Comparison of ENCODE assay signal across 9 mouse cellular contexts in the genomic region with DNA sequence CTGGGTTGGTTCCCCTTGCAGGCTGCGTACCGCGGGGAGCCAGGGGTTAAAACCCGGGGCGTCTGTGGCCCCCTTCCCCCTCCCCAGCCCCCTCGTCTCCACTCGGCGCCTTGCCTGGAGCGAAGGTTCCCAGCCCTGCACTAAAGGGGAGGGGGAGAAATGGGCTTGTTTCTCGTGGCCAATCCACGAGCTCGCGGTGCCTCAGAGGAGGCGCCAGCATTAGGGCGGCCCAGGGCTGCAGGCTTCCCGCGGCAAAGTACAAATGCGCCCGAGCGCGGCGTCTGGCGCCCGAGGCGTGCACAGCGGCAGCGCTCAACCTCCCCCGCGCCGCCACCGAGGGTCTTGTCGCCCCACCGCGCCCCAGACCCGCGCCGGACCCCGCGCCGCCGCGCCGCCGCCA. TPM values are rescaled to one million over a fixed set of nuclear protein-coding genes. Genes with fewer than 3 reads are reported as not detected.
A peak's percentile ranks its signal among the peaks of the same experiment; 100 is the strongest.
DNase-seq lines count a peak whose midpoint lies in the region; ATAC-seq and TF ChIP-seq lines count a peak whose summit lies in the region.
"Had no signal": no experiment of that assay in that cellular context is flagged by ENCODE, and none has a peak within 500 bp of the region (broad histone marks: within the 10 kb centered on the region; RNA-seq: fewer than 3 reads in every experiment).

A gene (plus strand): TSS at position 383 of the 400 bp plus-strand sequence.

- H3K4me3 ChIP-seq in gastrocnemius, adult 2 months = peak within 1 kb of the TSS; percentile 67
- H3K4me3 ChIP-seq in ES-Bruce4 (ENCODE audit: low read depth, low read length) = peak within 1 kb of the TSS; percentile 45
- H3K4me3 ChIP-seq in embryonic facial prominence, embryonic 14.5 days (ENCODE audit: low read depth, low read length) = peak within 1 kb of the TSS; percentile 51
- H3K4me3 ChIP-seq in hindbrain, embryonic 16.5 days (ENCODE audit: low read length) = peak within 1 kb of the TSS; percentile 58
- peak within 1 kb of the TSS; percentile 41 for H3K4me3 ChIP-seq in liver, embryonic 12.5 days
- H3K4me3 ChIP-seq: erythroblast, embryonic 14.5 days had no signal

- TF ChIP-seq EP300 in ES-Bruce4 (IDR thresholded peaks at IDR 0.05; ENCODE audit: insufficient read depth, low read depth, low read length) = no peak

- no peaks in the 10 kb centered on the region for H3K9me3 ChIP-seq in ES-Bruce4 (replicated peaks; ENCODE audit: control insufficient read depth, insufficient read depth, low read length, poor library complexity, severe bottlenecking)
- no peaks in the 10 kb centered on the region for H3K9me3 ChIP-seq in embryonic facial prominence, embryonic 14.5 days (ENCODE audit: control insufficient read depth, low read length)
- H3K9me3 ChIP-seq in hindbrain, embryonic 16.5 days (ENCODE audit: control insufficient read depth, low read length) = no peaks in the 10 kb centered on the region
- no peaks in the 10 kb centered on the region for H3K9me3 ChIP-seq in liver, embryonic 12.5 days (replicated peaks)

- no peaks in the 10 kb centered on the region for H3K36me3 ChIP-seq in ES-Bruce4 (ENCODE audit: control insufficient read depth, insufficient read depth, low read length, poor library complexity, severe bottlenecking)
- H3K36me3 ChIP-seq in embryonic facial prominence, embryonic 14.5 days (ENCODE audit: control insufficient read depth, insufficient read depth, low read length) = no peaks in the 10 kb centered on the region
- no peaks in the 10 kb centered on the region for H3K36me3 ChIP-seq in hindbrain, embryonic 16.5 days (ENCODE audit: control insufficient read depth, insufficient read depth, low read length)
- no peaks in the 10 kb centered on the region for H3K36me3 ChIP-seq in liver, embryonic 12.5 days

- H3K4me1 ChIP-seq in ES-Bruce4 (ENCODE audit: control insufficient read depth, insufficient read depth, low read length) = no peaks in the 10 kb centered on the region
- no peaks in the 10 kb centered on the region for H3K4me1 ChIP-seq in embryonic facial prominence, embryonic 14.5 days (ENCODE audit: control insufficient read depth, insufficient read depth, low read length)
- peaks cover 6% of the 10 kb centered on the region; the same call in 1 of the 2 replicates for H3K4me1 ChIP-seq in hindbrain, embryonic 16.5 days (ENCODE audit: control insufficient read depth, insufficient read depth, low read depth, low read length)
- no peaks in the 10 kb centered on the region for H3K4me1 ChIP-seq in liver, embryonic 12.5 days

- TF ChIP-seq CTCF in gastrocnemius, adult 2 months (IDR thresholded peaks at IDR 0.05) = no peak
- TF ChIP-seq CTCF in ES-Bruce4 (IDR thresholded peaks at IDR 0.05; ENCODE audit: low read depth, low read length) = no peak

- ATAC-seq in embryonic facial prominence, embryonic 14.5 days (ENCODE audit: low read depth) = peak; percentile 87
- peak; percentile 91 for ATAC-seq in hindbrain, embryonic 16.5 days
- no peak for ATAC-seq in liver, embryonic 12.5 days
- ATAC-seq in megakaryocyte-erythroid progenitor cell, adult 5-6 weeks (replicated peaks; ENCODE audit: low FRiP score, low TSS enrichment, poor library complexity, severe bottlenecking) = no peak

- WGBS in embryonic facial prominence, embryonic 14.5 days = under 1% methylated on average over 18 of the region's 44 CpGs
- WGBS in hindbrain, embryonic 16.5 days = under 1% methylated on average over 44 of the region's 44 CpGs
- 1% methylated on average over 44 of the region's 44 CpGs for WGBS in liver, embryonic 12.5 days (ENCODE audit: insufficient replicate concordance)

- peak; percentile 46 for DNase-seq in gastrocnemius, adult 2 months
- no peak for DNase-seq in gastrocnemius, adult 8-10 months (ENCODE audit: low spot score in 2 of 2)
- peak; percentile 83 for DNase-seq in embryonic facial prominence, embryonic 14.5 days (ENCODE audit: low spot score)
- peak; percentile 47 for DNase-seq in right cerebral cortex, postnatal 14 days

- peaks cover 16% of the 10 kb centered on the region for H3K27me3 ChIP-seq in ES-Bruce4 (ENCODE audit: control insufficient read depth, insufficient read depth, low read length, poor library complexity, severe bottlenecking)
- H3K27me3 ChIP-seq in embryonic facial prominence, embryonic 14.5 days (replicated peaks; ENCODE audit: control insufficient read depth, insufficient read depth, low read length) = peaks cover 53% of the 10 kb centered on the region
- peaks cover 35% of the 10 kb centered on the region for H3K27me3 ChIP-seq in hindbrain, embryonic 16.5 days (replicated peaks; ENCODE audit: control insufficient read depth, insufficient read depth, low read length)
- peaks cover 83% of the 10 kb centered on the region for H3K27me3 ChIP-seq in liver, embryonic 12.5 days (replicated peaks)

- intact Hi-C loops in gastrocnemius, adult 2 months (cut with DNase I) = loop anchor here (5.0 kb wide), 1 partner anchor 182 kb away; no protein-coding TSS in a partner anchor

- H3K9ac ChIP-seq in ES-Bruce4 (ENCODE audit: low read depth, poor library complexity, severe bottlenecking) = peak within 1 kb of the TSS; percentile 32
- H3K9ac ChIP-seq in embryonic facial prominence, embryonic 14.5 days (ENCODE audit: low read depth, low read length) = peak within 1 kb of the TSS; percentile 59
- peak within 1 kb of the TSS; percentile 59 for H3K9ac ChIP-seq in hindbrain, embryonic 16.5 days (ENCODE audit: low read depth, low read length)
- H3K9ac ChIP-seq in liver, embryonic 12.5 days = no peak within 1 kb of the TSS

- H3K27ac ChIP-seq in gastrocnemius, adult 2 months = no peak within 1 kb of the TSS
- H3K27ac ChIP-seq in ES-Bruce4 (ENCODE audit: insufficient read depth, low read length) = no peak within 1 kb of the TSS
- no peak within 1 kb of the TSS for H3K27ac ChIP-seq in embryonic facial prominence, embryonic 14.5 days (replicated peaks; ENCODE audit: low read depth, low read length)
- no peak within 1 kb of the TSS for H3K27ac ChIP-seq in hindbrain, embryonic 16.5 days (ENCODE audit: low read depth, low read length)
- H3K27ac ChIP-seq in liver, embryonic 12.5 days = no peak within 1 kb of the TSS

- peak within 1 kb of the TSS; percentile 88 for H3K4me2 ChIP-seq in embryonic facial prominence, embryonic 14.5 days (ENCODE audit: low read depth, low read length)
- peak within 1 kb of the TSS; percentile 98 for H3K4me2 ChIP-seq in hindbrain, embryonic 16.5 days (ENCODE audit: low read length)
- peak within 1 kb of the TSS; percentile 59 for H3K4me2 ChIP-seq in liver, embryonic 12.5 days

- no peak for TF ChIP-seq POLR2A in ES-Bruce4 (IDR thresholded peaks at IDR 0.05; ENCODE audit: insufficient read depth, low read length)

RNA-seq across cellular contexts. Expression of the gene that starts here (rescaled TPM):
- total RNA-seq in gastrocnemius, adult 2 months (2021) = 1 to 10 TPM; 2.0 to 3.2 TPM
- total RNA-seq in gastrocnemius, adult 8-10 months (2022) = 1 to 10 TPM; 1.0 to 1.5 (median 1.2) TPM
- polyA plus RNA-seq in ES-Bruce4 (2011; ENCODE audit: insufficient read depth, insufficient read length, low read depth, missing spikeins) = not detected in 2 replicates
- polyA plus RNA-seq in embryonic facial prominence, embryonic 14.5 days (2014; fragmentation: Nextera tagmentation; extraction: Ambion mirVana) = 1.9 and 2.0 TPM in 2 replicates
- polyA plus RNA-seq in hindbrain, embryonic 16.5 days (2015; fragmentation: Nextera tagmentation; extraction: Ambion mirVana) = 0.88 and 1.1 TPM in 2 replicates
- 0.11 and 0.30 TPM in 2 replicates for polyA plus RNA-seq in liver, embryonic 12.5 days (2016; fragmentation: Nextera tagmentation; extraction: Ambion mirVana)
- total RNA-seq in megakaryocyte-erythroid progenitor cell, adult 5-6 weeks (2014; fragmentation: Nextera tagmentation) = not detected in 2 replicates
- not detected in 2 replicates for total RNA-seq in megakaryocyte-erythroid progenitor cell, adult 5-6 weeks (2017)
- polyA plus RNA-seq: erythroblast, embryonic 14.5 days had no signal

Comparison
In these comparisons a context has a peak if more than half of its experiments do, and no peak if none do; other contexts are left out.
1. DNase-seq: peak in gastrocnemius, adult 2 months (single experiment), embryonic facial prominence, embryonic 14.5 days (single experiment) and right cerebral cortex, postnatal 14 days (single experiment); none in gastrocnemius, adult 8-10 months (0 of 2).
2. ATAC-seq: peak in embryonic facial prominence, embryonic 14.5 days (single experiment) and hindbrain, embryonic 16.5 days (single experiment); none in liver, embryonic 12.5 days (single experiment) and megakaryocyte-erythroid progenitor cell, adult 5-6 weeks (single experiment).
3. Peak in every context shown above with its lines, with median percentiles within 50 percentile points of each other: H3K4me3 ChIP-seq and H3K4me2 ChIP-seq.